Mouse (Mus musculus): ENCODE measurements around the gene Fuk. TPM values are rescaled to one million over a fixed set of nuclear protein-coding genes. Genes with fewer than 3 reads are reported as not detected.
"Not testable (repeated sequence)": the region's sequence is repeated elsewhere in the genome, so short reads cannot be mapped to it uniquely, and the experiment has no call there.

The Fuk gene
- polyA plus RNA-seq, 1 experiment from 2014 or later = 10.4 TPM

DNA sequence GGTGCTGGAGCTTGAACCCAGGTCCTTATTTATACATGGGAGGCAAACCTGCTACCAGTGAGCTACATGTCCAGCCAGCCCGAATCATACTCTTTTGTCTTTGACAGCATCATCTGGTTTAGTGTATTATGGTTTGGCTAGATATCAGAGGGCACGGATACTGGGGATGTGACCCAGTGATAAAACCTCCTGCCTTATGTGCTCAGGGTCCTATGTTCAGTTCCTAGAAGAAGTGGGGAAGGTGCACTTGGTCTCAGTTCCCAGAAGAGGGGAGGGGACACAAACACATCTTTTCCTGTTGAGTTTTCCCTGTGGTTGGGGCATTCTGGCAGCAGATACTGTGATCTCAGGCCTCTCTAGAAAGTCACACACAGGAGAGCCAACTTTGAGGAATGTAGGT is 31.0 kb upstream of the Fuk start:
- no peaks in the 10 kb centered on the region for H3K9me3 ChIP-seq (ENCODE audit: control insufficient read depth, low read length)
- H3K36me3 ChIP-seq (ENCODE audit: control insufficient read depth, insufficient read depth, low read length) = no peaks in the 10 kb centered on the region
- H3K27ac ChIP-seq (ENCODE audit: low read depth, low read length) = no peak overlapping the region
- 91% methylated on average over 2 of the region's 2 CpGs for WGBS
- 0 out of 2 replicates have a peak, but pooled peaks cover 4% of the 10 kb centered on the region for H3K4me1 ChIP-seq (ENCODE audit: control insufficient read depth, insufficient read depth, low read length)
- no peaks in the 10 kb centered on the region for H3K27me3 ChIP-seq (ENCODE audit: control insufficient read depth, insufficient read depth, low read length)
- H3K9ac ChIP-seq (ENCODE audit: low read depth, low read length) = no peak overlapping the region
- no peak for ATAC-seq (ENCODE audit: low FRiP score, low TSS enrichment)
- no peak overlapping the region for H3K4me3 ChIP-seq (ENCODE audit: low read length)
- no peak overlapping the region for H3K4me2 ChIP-seq (replicated peaks; ENCODE audit: low read depth, low read length)

- no peaks in the 10 kb centered on the region for H3K9me3 ChIP-seq (ENCODE audit: control insufficient read depth, low read length)
- no peaks in the 10 kb centered on the region for H3K36me3 ChIP-seq (ENCODE audit: control insufficient read depth, insufficient read depth, low read length)
- H3K4me3 ChIP-seq (ENCODE audit: low read length) = no peak overlapping the region
- H3K27ac ChIP-seq (ENCODE audit: low read depth, low read length) = no peak overlapping the region
- H3K27me3 ChIP-seq (ENCODE audit: control insufficient read depth, insufficient read depth, low read length) = no peaks in the 10 kb centered on the region
- no peak for ATAC-seq (ENCODE audit: low FRiP score, low TSS enrichment)
- no peak overlapping the region for H3K9ac ChIP-seq (ENCODE audit: low read depth, low read length)
- 0 out of 2 replicates have a peak, but pooled peaks cover 4% of the 10 kb centered on the region for H3K4me1 ChIP-seq (ENCODE audit: control insufficient read depth, insufficient read depth, low read length)
- WGBS = 85% methylated on average over 3 of the region's 3 CpGs
- no peak overlapping the region for H3K4me2 ChIP-seq (replicated peaks; ENCODE audit: low read depth, low read length)
Measured at GRCm38 (mm10) chr8:110932444-110932843, 30.2 kb upstream of the Fuk start.

GRCm38 (mm10) chr8:110931176-110931939 is 29.1 kb upstream of the Fuk start:
- H3K27me3 ChIP-seq (ENCODE audit: control insufficient read depth, insufficient read depth, low read length) = no peaks in the 10 kb centered on the region
- no peak overlapping the region for H3K4me2 ChIP-seq (replicated peaks; ENCODE audit: low read depth, low read length)
- no peak overlapping the region for H3K9ac ChIP-seq (ENCODE audit: low read depth, low read length)
- H3K4me1 ChIP-seq (ENCODE audit: control insufficient read depth, insufficient read depth, low read length) = peaks cover 9% of the 10 kb centered on the region; the same call in 1 of the 2 replicates
- no peak overlapping the region for H3K27ac ChIP-seq (ENCODE audit: low read depth, low read length)
- ATAC-seq (ENCODE audit: low FRiP score, low TSS enrichment) = peak; percentile 64
- no peak overlapping the region for H3K4me3 ChIP-seq (ENCODE audit: low read length)
- H3K9me3 ChIP-seq (ENCODE audit: control insufficient read depth, low read length) = no peaks in the 10 kb centered on the region
- H3K36me3 ChIP-seq (ENCODE audit: control insufficient read depth, insufficient read depth, low read length) = no peaks in the 10 kb centered on the region
- whole genome bisulfite sequencing = 53% methylated on average over 12 of the region's 12 CpGs

DNA sequence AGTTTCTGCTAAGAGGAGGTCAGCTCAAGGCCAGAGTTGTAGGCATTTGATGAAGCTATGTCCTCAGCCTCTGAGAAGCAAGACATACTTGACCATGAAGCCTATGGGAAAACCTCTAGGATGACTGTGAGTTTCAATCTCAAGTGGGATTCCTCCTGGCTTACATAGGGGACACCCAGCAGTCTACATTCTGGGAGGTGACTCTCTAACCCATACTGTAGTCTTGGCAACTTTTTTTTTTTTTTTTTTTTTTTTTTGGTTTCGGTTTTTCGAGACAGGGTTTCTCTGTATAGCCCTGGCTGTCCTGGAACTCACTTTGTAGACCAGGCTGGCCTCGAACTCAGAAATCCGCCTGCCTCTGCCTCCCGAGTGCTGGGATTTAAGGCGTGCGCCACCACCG is 27.4 kb upstream of the Fuk start:
- ATAC-seq (ENCODE audit: low FRiP score, low TSS enrichment); H3K4me3 ChIP-seq (ENCODE audit: low read length); H3K36me3 ChIP-seq (ENCODE audit: control insufficient read depth, insufficient read depth, low read length); H3K27ac ChIP-seq (ENCODE audit: low read depth, low read length); H3K27me3 ChIP-seq (ENCODE audit: control insufficient read depth, insufficient read depth, low read length); H3K4me2 ChIP-seq (replicated peaks; ENCODE audit: low read depth, low read length); H3K9ac ChIP-seq (ENCODE audit: low read depth, low read length); H3K9me3 ChIP-seq (ENCODE audit: control insufficient read depth, low read length): not testable (repeated sequence)
- WGBS = 97% methylated on average over 6 of the region's 8 CpGs
- peaks cover 12% of the 10 kb centered on the region; the same call in 1 of the 2 replicates for H3K4me1 ChIP-seq (ENCODE audit: control insufficient read depth, insufficient read depth, low read length)

DNA sequence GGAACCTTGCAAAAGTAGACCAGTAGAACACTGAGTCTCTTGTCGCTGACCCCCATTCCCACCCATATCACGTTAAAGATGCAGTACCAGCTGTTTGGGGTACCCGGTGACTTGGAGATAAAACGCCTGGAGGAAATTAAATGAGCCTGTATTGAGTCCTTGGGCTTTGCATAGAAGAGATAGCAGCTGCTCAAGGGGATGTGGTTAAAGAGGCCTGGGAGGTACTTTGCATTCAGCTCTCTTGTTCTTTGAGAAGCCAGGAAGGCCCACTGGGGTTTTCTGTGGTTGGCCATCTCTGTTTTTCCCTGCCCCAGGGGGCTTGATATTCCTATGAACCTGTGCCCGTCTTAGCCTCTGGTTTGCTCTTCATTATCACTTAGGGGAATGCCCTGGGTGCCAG is 26.8 kb upstream of the Fuk start:
- Histone ChIP-seq H3K9ac (ENCODE audit: low read depth, low read length) (no peak overlapping the region), H3K27me3 (ENCODE audit: control insufficient read depth, insufficient read depth, low read length) (no peaks in the 10 kb centered on the region), H3K36me3 (ENCODE audit: control insufficient read depth, insufficient read depth, low read length) (no peaks in the 10 kb centered on the region), H3K4me1 (ENCODE audit: control insufficient read depth, insufficient read depth, low read length) (peaks cover 12% of the 10 kb centered on the region; the same call in 1 of the 2 replicates), H3K4me3 (ENCODE audit: low read length) (no peak overlapping the region), H3K27ac (ENCODE audit: low read depth, low read length) (no peak overlapping the region), H3K9me3 (ENCODE audit: control insufficient read depth, low read length) (no peaks in the 10 kb centered on the region), H3K4me2 (replicated peaks; ENCODE audit: low read depth, low read length) (no peak overlapping the region)
- no peak for ATAC-seq (ENCODE audit: low FRiP score, low TSS enrichment)
- 67% methylated on average over 5 of the region's 5 CpGs for WGBS

DNA sequence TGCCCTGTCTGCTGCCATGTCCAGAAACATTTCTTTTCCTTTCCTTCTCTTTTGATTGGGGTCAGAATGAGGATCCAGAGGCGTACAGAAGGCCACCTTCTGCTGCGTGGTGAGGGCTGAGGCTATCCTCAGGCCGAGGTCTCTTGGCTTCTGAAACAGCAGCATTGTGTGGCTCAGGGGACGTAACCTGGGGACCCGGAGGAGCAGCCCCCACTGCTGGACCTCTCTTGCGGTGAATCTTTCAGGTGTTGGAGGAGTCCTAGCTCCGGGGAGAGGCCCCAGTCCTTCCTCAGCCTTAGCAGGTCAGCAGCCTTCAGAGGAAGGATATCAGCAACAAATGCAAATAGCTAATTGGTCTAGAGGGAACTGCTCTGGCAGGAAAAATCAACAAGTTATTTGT is 26.1 kb upstream of the Fuk start:
- H3K36me3 ChIP-seq (ENCODE audit: control insufficient read depth, insufficient read depth, low read length) = no peaks in the 10 kb centered on the region
- no peak for ATAC-seq (ENCODE audit: low FRiP score, low TSS enrichment)

GRCm38 (mm10) chr8:110926690-110927089 is 24.4 kb upstream of the Fuk start:
- WGBS = 39% methylated on average over 5 of the region's 5 CpGs
- no peaks in the 10 kb centered on the region for H3K27me3 ChIP-seq (ENCODE audit: control insufficient read depth, insufficient read depth, low read length)
- no peaks in the 10 kb centered on the region for H3K9me3 ChIP-seq (ENCODE audit: control insufficient read depth, low read length)
- H3K4me1 ChIP-seq (ENCODE audit: control insufficient read depth, insufficient read depth, low read length) = peaks cover 9% of the 10 kb centered on the region; the same call in 1 of the 2 replicates
- H3K4me3 ChIP-seq (ENCODE audit: low read length) = no peak overlapping the region
- H3K4me2 ChIP-seq (replicated peaks; ENCODE audit: low read depth, low read length) = no peak overlapping the region
- H3K9ac ChIP-seq (ENCODE audit: low read depth, low read length) = no peak overlapping the region
- H3K36me3 ChIP-seq (ENCODE audit: control insufficient read depth, insufficient read depth, low read length) = no peaks in the 10 kb centered on the region
- no peak overlapping the region for H3K27ac ChIP-seq (ENCODE audit: low read depth, low read length)
- no peak for ATAC-seq (ENCODE audit: low FRiP score, low TSS enrichment)

More for the DNA sequence above, 26.1 kb upstream of the Fuk start:
- 0 out of 2 replicates have a peak overlapping the region, but pooled peaks have one; percentile 13 for H3K9ac ChIP-seq (ENCODE audit: low read depth, low read length)
- H3K27ac ChIP-seq (ENCODE audit: low read depth, low read length) = no peak overlapping the region
- H3K4me1 ChIP-seq (ENCODE audit: control insufficient read depth, insufficient read depth, low read length) = peaks cover 12% of the 10 kb centered on the region; the same call in 1 of the 2 replicates
- H3K4me2 ChIP-seq (replicated peaks; ENCODE audit: low read depth, low read length) = no peak overlapping the region
- WGBS = 84% methylated on average over 7 of the region's 7 CpGs
- no peak overlapping the region for H3K4me3 ChIP-seq (ENCODE audit: low read length)
- H3K27me3 ChIP-seq (ENCODE audit: control insufficient read depth, insufficient read depth, low read length) = no peaks in the 10 kb centered on the region
- no peaks in the 10 kb centered on the region for H3K9me3 ChIP-seq (ENCODE audit: control insufficient read depth, low read length)

- Histone ChIP-seq H3K4me3 (ENCODE audit: low read length) (no peak overlapping the region), H3K36me3 (ENCODE audit: control insufficient read depth, insufficient read depth, low read length) (no peaks in the 10 kb centered on the region), H3K4me1 (ENCODE audit: control insufficient read depth, insufficient read depth, low read length) (peaks cover 13% of the 10 kb centered on the region; the same call in 1 of the 2 replicates), H3K27ac (ENCODE audit: low read depth, low read length) (no peak overlapping the region), H3K9me3 (ENCODE audit: control insufficient read depth, low read length) (no peaks in the 10 kb centered on the region), H3K27me3 (ENCODE audit: control insufficient read depth, insufficient read depth, low read length) (no peaks in the 10 kb centered on the region), H3K9ac (ENCODE audit: low read depth, low read length) (no peak overlapping the region), H3K4me2 (replicated peaks; ENCODE audit: low read depth, low read length) (no peak overlapping the region)
- 68% methylated on average over 8 of the region's 8 CpGs for WGBS
- no peak for ATAC-seq (ENCODE audit: low FRiP score, low TSS enrichment)
Measured at GRCm38 (mm10) chr8:110925691-110926140, 23.4 kb upstream of the Fuk start.

- Histone ChIP-seq H3K36me3 (ENCODE audit: control insufficient read depth, insufficient read depth, low read length) (no peaks in the 10 kb centered on the region), H3K4me1 (ENCODE audit: control insufficient read depth, insufficient read depth, low read length) (peaks cover 22% of the 10 kb centered on the region), H3K4me3 (ENCODE audit: low read length) (peak overlapping the region; percentile 83), H3K4me2 (replicated peaks; ENCODE audit: low read depth, low read length) (peak overlapping the region; percentile 71), H3K9me3 (ENCODE audit: control insufficient read depth, low read length) (no peaks in the 10 kb centered on the region), H3K27ac (ENCODE audit: low read depth, low read length) (peak overlapping the region; percentile 43; the same call in 1 of the 2 replicates), H3K27me3 (ENCODE audit: control insufficient read depth, insufficient read depth, low read length) (no peaks in the 10 kb centered on the region), H3K9ac (ENCODE audit: low read depth, low read length) (0 out of 2 replicates have a peak overlapping the region, but pooled peaks have one; percentile 15)
- 13% methylated on average over 7 of the region's 7 CpGs for WGBS
- peak; percentile 45 for ATAC-seq (ENCODE audit: low FRiP score, low TSS enrichment)
Measured at GRCm38 (mm10) chr8:110921492-110922230, 19.4 kb upstream of the Fuk start.
